Mouse (Mus musculus) olfactory bulb, adult 2 months (tissue): ENCODE results near the gene Cntnap2.

ENCODE experiments used
- CTCF ChIP-seq: fragments of 200-500 bp; IDR thresholded peaks from 2 replicates; pipeline ENCODE4 v1.5.1; 2012; ENCODE audit warnings: low read depth, mild to moderate bottlenecking, low read length, moderate library complexity; ENCODE audit not compliant: insufficient read depth
- POLR2A ChIP-seq: fragments of 200-500 bp; IDR thresholded peaks from 2 replicates; pipeline ENCODE4 v1.6.1; 2012; ENCODE audit warnings: mild to moderate bottlenecking, low read depth, low read length, moderate library complexity; ENCODE audit not compliant: insufficient read depth

- TF ChIP-seq POLR2A (no peak), CTCF (no peak)
These were observed 784.6 kb downstream of the Cntnap2 start for GRCm38 (mm10) chr6:45843736-45844135.
